Mouse (Mus musculus) thymus, postnatal 14 days (tissue): ENCODE results near the gene Glrx3.

Source experiments
- DNase-seq: peaks from one replicate; pipeline ENCODE4 v3.0.0; 2021

Gene Glrx3

DNA sequence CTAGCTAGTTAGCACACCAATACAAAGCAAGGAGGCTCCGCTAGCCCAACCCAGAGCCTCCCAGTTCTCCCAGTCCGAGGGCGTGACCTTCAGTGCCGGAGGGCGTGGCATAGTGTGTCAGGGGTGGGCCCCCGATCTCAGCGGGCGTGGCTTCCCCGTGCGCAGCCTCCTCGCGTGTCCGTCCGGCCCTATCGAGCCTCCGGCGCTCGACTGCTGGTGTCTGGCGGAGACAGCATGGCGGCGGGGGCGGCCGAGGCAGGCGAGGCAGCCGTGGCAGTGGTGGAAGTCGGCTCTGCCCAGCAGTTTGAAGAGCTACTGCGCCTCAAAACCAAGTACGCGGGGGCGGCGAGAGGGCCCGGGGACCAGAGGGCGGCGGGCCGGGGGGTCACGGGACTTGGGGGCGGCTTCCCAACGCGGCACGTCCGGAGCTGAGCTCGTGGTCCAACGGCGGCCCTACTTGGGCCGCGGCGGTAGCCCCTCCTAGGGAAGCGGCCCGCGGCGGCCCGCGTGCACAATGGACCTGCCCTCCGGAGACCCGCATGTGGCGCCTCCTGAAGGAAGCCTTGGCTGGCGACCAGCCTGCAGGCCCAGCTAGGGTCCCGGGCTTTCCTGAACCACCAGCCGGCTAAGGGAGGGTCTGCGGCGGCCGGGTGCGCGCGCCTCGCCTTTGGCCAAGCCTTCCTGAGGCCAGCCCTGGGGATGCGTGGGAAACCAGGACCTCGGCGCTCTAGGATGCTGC is at the start of gene Glrx3:
Glrx3 (plus strand) TSS at position 175 of the 739 bp plus-strand sequence.
- DNase-seq: peak; percentile 97

- no peak for DNase-seq
Observed at GRCm38 (mm10) chr7:137387863-137388262, 49.6 kb upstream of the Glrx3 start.

DNA sequence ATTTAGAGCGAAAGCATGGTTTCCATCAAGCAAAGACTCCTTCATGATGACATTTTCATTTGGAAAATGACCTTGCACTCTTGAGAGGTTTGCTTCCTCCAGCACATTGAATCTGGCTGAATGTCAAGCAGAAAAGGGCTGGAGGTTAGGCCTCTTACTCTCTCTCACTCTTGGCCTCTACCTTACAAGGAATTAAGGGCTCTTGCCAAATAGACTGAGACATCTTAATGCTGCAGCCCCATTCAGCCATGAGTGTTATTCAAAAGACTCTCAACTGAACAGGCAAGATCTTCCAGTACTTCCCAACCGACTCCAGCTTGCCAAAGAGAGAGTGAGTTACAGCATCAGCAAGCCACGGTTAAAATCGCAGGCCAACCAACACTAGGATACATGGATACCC is 42.0 kb upstream of the Glrx3 start:
- no peak for DNase-seq

DNA sequence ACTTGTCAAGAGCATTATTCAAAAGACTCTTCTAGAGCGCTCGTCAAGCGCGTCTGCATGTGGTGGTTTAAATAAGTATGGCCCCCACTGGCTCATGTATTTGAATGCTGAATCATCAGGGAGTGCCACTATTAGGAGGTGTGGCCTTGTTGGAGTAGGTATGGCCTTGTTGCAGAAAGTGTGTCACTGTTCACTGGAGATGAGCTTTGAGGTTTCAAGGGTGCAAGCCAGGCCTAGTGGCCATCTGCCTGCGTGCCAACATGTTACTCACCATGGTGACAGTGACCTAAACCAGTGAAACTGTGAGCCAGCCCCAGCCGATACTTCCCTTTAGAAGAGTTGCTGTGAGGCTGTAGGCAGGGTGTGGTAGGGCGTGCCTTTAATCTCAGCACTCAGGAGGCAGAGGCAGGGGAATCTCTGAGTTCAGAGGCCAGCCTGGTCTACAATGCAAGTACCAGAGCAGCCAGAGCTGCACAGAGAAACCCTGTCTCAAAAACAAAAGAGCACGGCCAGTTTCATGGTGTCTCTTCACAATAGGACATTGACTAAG is 40.0 kb upstream of the Glrx3 start:
- no peak for DNase-seq

DNA sequence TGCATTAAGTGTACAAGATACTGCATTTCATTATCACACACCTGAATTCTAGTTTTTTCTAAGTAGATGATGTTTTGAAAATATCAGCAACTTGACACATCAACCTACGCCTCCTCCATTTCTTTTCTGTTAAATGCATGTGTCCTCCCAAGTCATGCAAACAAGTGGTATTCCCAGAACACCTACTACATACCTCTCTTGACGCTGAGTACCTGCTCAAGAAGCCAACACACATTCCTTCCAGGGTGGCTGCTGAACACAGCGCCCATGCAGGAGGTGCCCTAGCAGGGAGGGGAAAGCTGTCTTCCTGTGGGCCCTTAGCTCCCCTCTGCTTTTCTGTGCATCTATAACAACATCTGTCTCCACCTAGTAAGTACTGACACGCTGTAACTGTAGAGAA is 38.4 kb upstream of the Glrx3 start:
- no peak for DNase-seq

- DNase-seq: no peak
Observed at GRCm38 (mm10) chr7:137404146-137404545, 33.3 kb upstream of the Glrx3 start.

DNA sequence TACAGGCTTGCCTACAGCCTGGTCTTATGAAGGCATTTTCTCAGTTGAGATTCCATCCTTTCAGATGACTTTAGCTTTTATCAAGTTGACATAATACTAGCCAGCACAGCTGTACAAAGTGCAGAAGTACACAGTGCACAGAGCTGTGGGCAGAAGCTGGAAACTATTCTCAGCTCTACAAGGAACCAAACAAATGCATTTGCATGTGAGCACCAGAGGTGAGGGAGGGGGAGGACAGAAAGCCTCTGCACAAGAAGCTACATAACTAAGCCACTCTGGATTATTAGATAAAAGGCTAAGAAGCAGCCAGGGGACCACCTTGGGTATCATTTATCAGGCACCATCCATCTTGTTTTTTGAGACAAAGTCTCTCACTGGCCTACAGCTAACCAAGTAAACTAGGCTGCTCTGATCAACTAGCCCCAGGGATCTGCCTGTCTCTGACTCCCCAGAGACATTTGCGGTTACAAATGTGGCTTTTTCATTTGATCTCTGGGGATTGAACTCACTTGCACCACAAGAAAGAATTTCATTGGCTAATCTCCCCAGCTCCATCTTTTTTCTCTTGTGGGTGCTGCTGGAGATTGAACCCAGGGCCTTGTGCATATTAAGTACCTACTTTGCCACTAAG is 29.9 kb upstream of the Glrx3 start:
- DNase-seq: no peak

DNA sequence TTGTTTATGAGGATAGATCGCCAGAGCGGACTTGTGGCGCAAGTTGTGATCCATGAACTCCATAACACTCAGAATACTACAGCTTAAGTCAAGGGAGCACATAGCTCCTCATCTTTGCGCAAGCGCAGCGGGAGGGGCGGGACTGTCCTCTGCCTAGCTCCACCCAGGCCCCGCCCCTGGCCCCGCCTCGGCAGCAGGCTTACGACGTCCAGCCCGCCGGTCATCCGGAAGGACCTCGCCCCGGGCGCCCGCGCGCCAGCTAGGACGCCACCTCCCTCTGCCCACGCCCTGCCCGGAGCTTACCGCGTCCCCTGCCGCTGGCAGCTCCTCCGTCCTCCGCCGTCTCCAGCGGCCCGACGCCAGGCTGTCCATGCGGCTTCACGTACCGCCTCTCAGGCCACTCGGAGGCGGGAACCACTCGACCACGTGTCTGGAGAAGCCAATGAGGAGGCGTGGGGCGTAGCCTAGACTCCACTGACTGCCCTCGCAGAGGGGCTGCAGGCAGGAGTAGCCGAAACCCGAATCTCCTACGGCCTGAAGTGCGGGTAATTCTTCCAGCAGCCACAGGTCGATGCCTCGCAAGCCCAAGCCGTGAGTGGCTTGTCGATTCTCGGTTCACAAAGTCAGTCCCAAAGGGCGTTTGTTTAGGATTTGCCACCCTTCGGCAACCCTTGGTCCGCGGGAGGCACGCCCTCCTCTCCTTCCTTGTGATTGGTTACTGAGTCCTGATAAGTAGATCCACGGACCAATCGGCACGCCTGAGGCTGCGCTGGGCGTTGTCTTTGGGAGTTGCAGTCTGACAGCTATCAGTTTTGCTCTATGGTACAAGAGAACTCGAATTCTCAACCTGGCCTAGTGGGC is 26.8 kb upstream of the Glrx3 start, which contains the start of gene 9430038I01Rik:
9430038I01Rik (minus strand) TSS at position 426 of the 861 bp plus-strand sequence.
- peak; percentile 97 for DNase-seq

DNA sequence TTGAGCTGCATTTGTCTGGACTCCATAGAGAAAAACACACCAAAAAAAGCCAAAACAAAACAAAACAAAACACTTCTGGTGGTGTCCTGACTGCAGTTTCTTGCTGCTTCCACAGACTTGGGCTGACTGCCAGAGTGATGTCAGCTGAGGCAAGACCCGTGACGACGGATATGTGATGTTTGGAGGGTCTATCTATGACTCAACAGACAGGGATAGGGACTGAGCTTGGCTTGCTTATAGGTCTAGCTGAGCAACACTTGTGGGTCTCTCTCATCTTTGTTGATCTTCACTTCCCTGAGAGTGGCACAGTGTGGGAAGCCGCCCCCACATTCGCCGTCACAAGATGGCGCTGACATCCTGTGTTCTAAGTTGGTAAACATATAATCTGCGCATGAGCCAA is 22.7 kb upstream of the Glrx3 start:
- no peak for DNase-seq

DNA sequence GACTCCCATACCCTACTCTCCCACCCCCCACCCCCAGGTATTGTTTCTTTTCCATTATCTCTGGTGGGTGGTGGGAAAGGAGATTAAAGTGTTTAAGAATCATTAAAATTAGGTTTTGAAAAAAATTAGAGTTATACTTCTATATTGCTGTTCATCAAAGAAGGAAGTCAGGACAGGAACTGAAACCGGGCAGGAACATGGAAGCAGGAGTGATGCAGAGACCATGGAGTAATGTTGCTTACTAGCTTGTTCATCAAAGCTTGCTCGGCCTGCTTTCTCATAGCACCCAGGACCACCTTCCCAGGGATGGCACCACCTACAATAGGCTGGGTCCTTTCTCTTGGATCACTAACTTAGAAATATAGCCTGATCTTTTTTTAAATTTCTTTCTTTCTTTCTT is 16.9 kb upstream of the Glrx3 start:
- DNase-seq: no peak

GRCm38 (mm10) chr7:137421236-137421635 is 16.2 kb upstream of the Glrx3 start:
- no peak for DNase-seq

- no peak for DNase-seq
Observed at GRCm38 (mm10) chr7:137426693-137427092, 10.7 kb upstream of the Glrx3 start.

- no peak for DNase-seq
Observed at GRCm38 (mm10) chr7:137431769-137432603, 5.4 kb upstream of the Glrx3 start.

GRCm38 (mm10) chr7:137436901-137437300 is 513 bp upstream of the Glrx3 start:
- peak; percentile 15 for DNase-seq

DNA sequence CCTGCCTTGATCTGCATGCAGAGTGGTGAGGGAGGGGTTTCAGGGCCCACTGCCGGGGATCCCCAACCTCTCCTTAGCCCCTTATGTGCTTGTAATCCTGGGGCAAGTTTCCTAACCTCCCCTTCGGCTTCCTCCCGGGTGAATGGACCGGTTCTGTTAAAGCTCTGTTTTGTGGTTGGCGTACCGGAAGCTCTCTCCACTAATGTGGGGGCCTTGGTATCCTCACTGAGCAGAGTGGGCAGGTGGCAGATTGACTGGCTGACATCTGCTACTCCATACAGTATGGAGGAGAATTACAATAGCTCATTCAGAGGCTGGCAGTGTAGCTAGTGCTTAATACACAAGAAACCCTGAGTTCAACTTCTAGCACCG is 751 bp downstream of the Glrx3 start:
- DNase-seq: peak; percentile 46

- peak; percentile 30 for DNase-seq
Observed at GRCm38 (mm10) chr7:137438962-137439361, 1.5 kb downstream of the Glrx3 start.

- no peak for DNase-seq
Observed at GRCm38 (mm10) chr7:137442951-137443350, 5.5 kb downstream of the Glrx3 start.

DNA sequence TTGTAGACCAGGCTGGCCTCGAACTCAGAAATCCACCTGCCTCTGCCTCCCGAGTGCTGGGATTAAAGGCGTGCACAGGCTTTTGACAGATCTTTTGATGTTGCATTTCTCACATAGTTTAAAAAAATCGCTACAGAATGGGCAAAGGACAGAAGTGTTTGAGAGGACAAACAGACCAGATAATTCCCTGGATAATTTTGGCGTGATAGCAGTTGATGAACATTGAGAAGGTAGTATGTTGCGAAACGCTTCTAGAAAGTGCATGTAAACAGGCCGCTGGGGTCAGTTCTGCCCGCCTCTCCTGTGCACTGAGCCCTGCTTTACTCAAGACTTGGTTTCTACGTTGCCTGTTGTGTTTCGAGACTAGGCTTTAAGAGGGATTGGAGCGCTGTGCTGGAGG is 7.9 kb downstream of the Glrx3 start:
- no peak for DNase-seq

GRCm38 (mm10) chr7:137461396-137461795 is 24.0 kb downstream of the Glrx3 start:
- no peak for DNase-seq

- DNase-seq: peak; percentile 39
Observed at GRCm38 (mm10) chr7:137468174-137468573, 30.8 kb downstream of the Glrx3 start.

DNA sequence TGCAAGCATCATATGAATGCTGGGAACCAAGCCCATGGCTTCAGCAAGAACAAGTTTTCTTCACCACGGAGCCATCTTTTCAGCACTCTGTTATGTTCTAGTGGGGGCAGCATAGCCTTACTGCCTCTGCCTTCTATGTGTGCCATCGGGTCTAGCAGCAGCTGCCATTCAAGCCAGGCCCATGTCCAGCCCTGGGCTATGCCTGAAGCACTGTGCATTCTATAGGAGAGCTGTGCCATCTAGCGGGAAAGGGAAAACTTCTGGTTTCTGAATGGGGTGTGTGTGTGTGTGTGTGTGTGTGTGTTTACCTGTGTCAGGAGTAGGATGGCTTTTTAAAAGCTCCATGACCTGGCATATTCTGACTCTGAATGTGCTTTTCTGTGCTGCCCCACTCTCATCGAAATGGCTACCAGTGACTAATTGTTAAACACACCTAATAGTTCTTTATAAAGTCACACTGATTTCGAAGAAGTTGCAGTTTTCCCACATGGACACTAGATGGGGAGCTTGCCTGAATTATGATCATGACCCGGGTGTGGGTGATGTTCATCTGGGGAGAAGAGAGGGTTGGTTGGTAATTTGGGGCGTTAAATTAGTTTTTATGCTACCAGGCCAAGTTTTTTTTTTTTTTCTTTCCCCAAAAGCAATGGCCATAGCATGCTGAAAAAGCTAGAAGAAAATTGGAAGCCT is 34.2 kb downstream of the Glrx3 start:
- no peak for DNase-seq

DNA sequence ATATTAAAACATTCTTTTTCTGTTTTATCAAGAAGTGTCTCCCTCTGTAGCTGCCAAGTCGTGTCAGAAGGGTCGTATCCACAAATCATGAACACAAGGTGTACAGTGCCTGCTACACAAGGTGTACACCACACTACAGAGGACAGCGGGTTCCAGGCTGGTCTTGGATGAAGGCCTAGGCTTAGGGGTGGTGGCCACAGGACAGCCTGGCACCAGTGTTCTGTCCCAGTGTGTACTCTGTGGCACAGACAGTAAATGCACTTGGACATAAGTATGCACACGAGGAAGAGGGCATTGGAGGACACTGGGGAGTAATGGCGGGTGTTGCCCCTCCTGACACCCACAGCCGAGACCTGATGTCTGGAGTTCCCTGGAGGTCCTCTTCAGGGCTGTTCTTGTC is 34.7 kb downstream of the Glrx3 start:
- no peak for DNase-seq
